Mouse (Mus musculus) olfactory bulb, adult 2 months (tissue): ENCODE results near the gene Agr3. TPM values are rescaled to one million over a fixed set of nuclear protein-coding genes. Genes with fewer than 3 reads are reported as not detected.

Experiments
- H3K27ac ChIP-seq: fragments of 200-500 bp; 2 replicates; pipeline ENCODE4 v1.5.1; 2012; ENCODE audit warnings: low read depth, low read length; ENCODE audit not compliant: insufficient read depth
- H3K4me1 ChIP-seq: fragments of 200-500 bp; 2 replicates; pipeline ENCODE4 v1.6.1; 2012; ENCODE audit warnings: low read length; ENCODE audit not compliant: control insufficient read depth, insufficient read depth
- H3K4me3 ChIP-seq: fragments of 200-500 bp; 2 replicates; pipeline ENCODE4 v1.5.1; 2012; ENCODE audit warnings: mild to moderate bottlenecking, low read depth, low read length, moderate library complexity; ENCODE audit not compliant: insufficient read depth
- CTCF ChIP-seq: fragments of 200-500 bp; IDR thresholded peaks from 2 replicates; pipeline ENCODE4 v1.5.1; 2012; ENCODE audit warnings: low read depth, mild to moderate bottlenecking, low read length, moderate library complexity; ENCODE audit not compliant: insufficient read depth
- POLR2A ChIP-seq: fragments of 200-500 bp; IDR thresholded peaks from 2 replicates; pipeline ENCODE4 v1.6.1; 2012; ENCODE audit warnings: mild to moderate bottlenecking, low read depth, low read length, moderate library complexity; ENCODE audit not compliant: insufficient read depth
- WGBS: fragments of 180-500 bp; shearing (Covaris S2); methylation state at CpG from one replicate; pipeline ENCODE4 v1.1.7; 2018; 5-methylcytosine and 5-hydroxymethylcytosine counted together
- polyA plus RNA-seq: library from polyadenylated mRNA; stranded (reverse); fragments of >200 nt; gene quantifications from 2 replicates; pipeline ENCODE4 v1.2.4, GENCODE M21; 2012; ENCODE audit warnings: low replicate concordance; ENCODE audit not compliant: missing spikeins, insufficient read depth, insufficient read length

Agr3 gene
- not detected in 2 replicates for polyA plus RNA-seq

- H3K4me1 ChIP-seq, result no peaks in the 10 kb centered on the region
- no peak within 1 kb of the TSS for H3K4me3 ChIP-seq
- no peak within 1 kb of the TSS for H3K27ac ChIP-seq
- no peak for TF ChIP-seq POLR2A
- no peak for TF ChIP-seq CTCF
- WGBS, result 78% methylated on average over 9 of the region's 9 CpGs
Observed at GRCm38 (mm10) chr12:35925402-35925801, at the start of gene Agr3. Gene Agr3 (plus strand): TSS chr12:35925620.

DNA sequence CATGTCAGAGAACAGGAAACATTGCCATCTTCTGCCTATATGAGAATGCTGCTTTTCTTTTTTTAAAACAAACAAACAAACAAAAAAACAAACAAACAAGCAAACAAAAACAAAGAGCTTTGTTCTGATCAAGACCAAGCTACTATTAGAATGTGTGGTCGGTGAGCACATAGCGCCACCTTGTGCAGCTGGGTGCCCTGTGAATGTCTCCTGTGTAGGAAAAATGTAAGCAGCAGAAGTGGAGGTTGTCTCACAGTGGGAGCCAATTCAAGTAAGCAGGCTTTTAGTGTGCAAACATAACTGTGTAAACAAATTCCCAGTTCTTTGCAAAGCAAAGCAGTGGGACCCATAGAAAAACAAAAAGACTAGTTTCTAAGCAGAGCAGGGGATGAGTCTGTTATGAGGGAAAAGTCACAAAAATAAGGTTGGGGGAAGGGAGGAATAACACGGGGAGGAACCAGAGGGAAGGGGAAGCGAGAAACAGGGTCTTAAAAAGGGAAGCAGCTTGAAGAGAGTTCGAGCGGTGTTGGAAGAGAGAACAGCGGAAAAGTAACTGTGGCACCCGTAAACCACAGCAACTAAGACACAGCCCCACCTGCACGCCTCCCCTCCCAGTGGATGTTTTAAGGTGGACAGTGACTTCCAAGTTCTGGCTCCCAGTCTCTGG, 40.4 kb upstream of the Agr3 start:
- no peak overlapping the region for H3K27ac ChIP-seq
- H3K4me3 ChIP-seq, result no peak overlapping the region
- H3K4me1 ChIP-seq, result no peaks in the 10 kb centered on the region
- no peak for TF ChIP-seq CTCF
- TF ChIP-seq POLR2A, result no peak
- WGBS, result 63% methylated on average over 9 of the region's 9 CpGs

DNA sequence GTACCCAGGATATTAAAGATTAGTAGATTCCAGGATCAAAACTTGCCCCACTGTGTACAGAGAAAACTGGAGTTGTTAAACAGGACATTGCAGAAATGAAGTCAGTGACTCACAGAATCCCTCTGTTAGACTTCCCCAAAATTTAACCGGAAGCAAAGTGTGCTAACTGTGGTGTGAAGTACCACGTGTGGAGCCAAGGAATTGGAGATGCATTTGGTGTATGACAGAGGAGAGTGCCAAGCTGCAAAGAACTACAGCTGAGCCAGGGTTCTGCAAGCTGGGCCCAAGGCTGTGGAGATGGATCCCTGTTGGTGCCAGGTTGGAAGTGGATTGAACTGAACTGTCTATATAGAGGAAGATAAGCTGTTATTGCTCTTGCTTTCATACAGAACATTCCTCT, 36.0 kb upstream of the Agr3 start:
- H3K4me1 ChIP-seq, result peaks cover 3% of the 10 kb centered on the region; the same call in 1 of the 2 replicates
- TF ChIP-seq CTCF, result no peak
- H3K27ac ChIP-seq, result no peak overlapping the region
- H3K4me3 ChIP-seq, result no peak overlapping the region
- WGBS, result 74% methylated on average over 2 of the region's 2 CpGs

DNA sequence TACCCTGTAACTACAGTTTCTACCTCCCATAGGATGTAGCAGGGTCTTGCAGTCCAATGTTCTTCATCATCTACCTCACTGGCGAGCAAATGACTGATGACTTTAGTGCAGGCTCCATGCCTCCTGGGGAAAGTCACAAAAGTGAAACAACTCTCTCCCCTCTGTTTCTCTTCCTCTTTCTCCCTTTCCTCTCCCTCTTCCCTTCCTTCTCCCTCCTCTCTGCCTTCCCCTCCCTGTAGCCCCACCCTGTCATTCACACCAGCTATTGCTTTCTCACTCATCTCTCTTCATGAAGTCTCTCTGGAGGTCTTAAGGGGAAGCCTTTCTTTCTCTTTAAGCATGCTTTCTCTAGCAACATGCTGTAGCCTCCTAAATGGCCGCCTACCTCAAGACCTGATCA, 34.7 kb upstream of the Agr3 start:
- no peak overlapping the region for H3K27ac ChIP-seq
- TF ChIP-seq CTCF, result no peak
- TF ChIP-seq POLR2A, result no peak
- peaks cover 3% of the 10 kb centered on the region; the same call in 1 of the 2 replicates for H3K4me1 ChIP-seq
- WGBS, result 95% methylated on average over 2 of the region's 2 CpGs
- H3K4me3 ChIP-seq, result no peak overlapping the region

GRCm38 (mm10) chr12:35894304-35894900, 31.0 kb upstream of the Agr3 start:
- peaks cover 3% of the 10 kb centered on the region; the same call in 1 of the 2 replicates for H3K4me1 ChIP-seq
- H3K4me3 ChIP-seq, result no peak overlapping the region
- TF ChIP-seq POLR2A (no peak), CTCF (no peak)
- no peak overlapping the region for H3K27ac ChIP-seq
- 53% methylated on average over 6 of the region's 6 CpGs for WGBS

DNA sequence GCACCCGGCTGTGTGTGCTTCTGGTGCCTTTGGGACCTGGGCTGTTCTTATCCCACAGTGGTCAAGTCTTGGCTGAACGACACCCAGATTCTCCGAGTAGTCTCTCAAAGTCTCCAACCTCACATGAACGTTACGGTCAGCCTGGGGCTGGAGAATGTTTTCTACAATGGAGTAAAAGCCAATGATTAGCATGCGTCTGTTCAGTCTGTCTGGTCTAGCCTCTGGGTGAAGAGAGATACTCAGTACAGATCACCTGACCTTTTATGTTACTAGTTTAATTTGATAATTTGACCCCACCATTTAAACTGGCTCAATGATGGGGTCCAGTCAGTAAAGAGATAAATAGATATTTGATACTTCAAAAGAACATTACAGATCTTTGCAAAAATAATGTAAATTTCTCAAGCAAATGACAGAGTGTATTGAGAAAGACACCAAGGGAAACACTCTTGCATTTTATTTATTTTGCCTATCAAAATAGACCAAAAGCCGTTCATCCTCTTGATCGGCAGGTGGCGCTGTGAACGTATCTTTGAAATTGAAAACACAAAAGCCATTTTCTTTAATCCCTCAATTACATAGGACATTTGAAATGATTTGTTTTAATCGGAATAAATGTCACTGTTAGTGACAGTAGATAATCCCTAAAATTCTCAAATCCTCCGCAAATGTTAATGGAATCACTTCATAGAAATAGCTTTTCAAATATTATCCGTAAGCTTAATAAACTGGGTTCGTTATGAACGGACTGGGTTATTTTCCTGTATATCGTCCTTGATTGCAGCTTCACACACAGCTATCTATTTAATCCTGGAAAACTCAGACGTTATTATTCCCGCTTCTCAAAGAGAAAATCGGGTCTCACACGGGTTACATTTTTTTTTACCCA, 29.3 kb upstream of the Agr3 start:
- Histone ChIP-seq H3K4me3 (no peak overlapping the region), H3K27ac (no peak overlapping the region), H3K4me1 (peaks cover 3% of the 10 kb centered on the region; the same call in 1 of the 2 replicates)
- 17% methylated on average over 20 of the region's 20 CpGs for WGBS
- no peak for TF ChIP-seq CTCF
- no peak for TF ChIP-seq POLR2A

DNA sequence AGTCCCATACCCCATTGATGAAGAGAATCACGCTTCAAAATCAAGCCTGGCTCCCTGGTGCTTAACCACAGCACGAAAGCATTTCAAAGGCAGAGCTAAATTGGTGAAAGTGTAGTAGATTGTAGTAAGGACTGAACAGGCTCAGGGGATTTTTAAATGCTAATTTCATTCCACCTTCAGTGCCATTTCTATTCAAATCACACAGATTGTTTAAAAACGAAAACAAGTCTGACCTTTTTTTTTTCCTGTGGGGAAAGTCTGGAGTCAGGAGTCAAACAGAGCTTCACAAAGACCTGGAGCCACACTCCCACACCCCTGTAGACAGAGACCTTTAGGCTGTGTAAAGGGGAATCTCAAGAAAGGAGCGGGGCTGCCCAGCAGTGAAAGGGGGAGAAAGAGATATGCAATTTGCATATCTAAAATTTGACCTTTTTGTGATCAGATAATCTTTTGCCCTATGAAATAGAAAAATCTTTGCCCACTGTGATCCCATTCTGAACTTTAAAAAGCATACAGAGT, 28.6 kb upstream of the Agr3 start:
- H3K4me1 ChIP-seq, result peaks cover 3% of the 10 kb centered on the region; the same call in 1 of the 2 replicates
- WGBS, result 11% methylated on average over 4 of the region's 4 CpGs
- H3K4me3 ChIP-seq, result no peak overlapping the region
- no peak for TF ChIP-seq CTCF
- no peak for TF ChIP-seq POLR2A
- H3K27ac ChIP-seq, result no peak overlapping the region

DNA sequence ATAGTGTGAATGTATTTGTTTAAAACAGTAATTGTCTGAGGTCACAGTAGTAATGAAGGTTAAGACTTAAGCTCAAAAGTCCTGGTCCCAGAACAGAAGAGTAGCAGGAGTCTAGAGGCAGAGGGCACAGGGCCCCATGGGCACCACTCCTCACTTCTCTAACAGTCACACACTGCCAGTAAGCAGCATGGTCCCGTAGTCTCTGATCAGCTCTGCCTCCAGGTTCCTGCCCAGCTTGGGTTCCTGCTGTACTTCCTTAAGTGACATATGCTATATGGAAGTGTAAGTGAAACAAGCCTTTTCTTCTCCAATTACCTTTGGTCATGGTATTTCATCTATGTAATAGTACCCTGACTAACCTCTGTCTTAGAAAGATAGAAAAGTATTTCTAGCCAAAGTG, 14.8 kb upstream of the Agr3 start:
- 85% methylated on average over 1 of the region's 1 CpGs for WGBS
- H3K27ac ChIP-seq, result no peak overlapping the region
- TF ChIP-seq POLR2A (no peak), CTCF (no peak)
- no peak overlapping the region for H3K4me3 ChIP-seq
- no peaks in the 10 kb centered on the region for H3K4me1 ChIP-seq

DNA sequence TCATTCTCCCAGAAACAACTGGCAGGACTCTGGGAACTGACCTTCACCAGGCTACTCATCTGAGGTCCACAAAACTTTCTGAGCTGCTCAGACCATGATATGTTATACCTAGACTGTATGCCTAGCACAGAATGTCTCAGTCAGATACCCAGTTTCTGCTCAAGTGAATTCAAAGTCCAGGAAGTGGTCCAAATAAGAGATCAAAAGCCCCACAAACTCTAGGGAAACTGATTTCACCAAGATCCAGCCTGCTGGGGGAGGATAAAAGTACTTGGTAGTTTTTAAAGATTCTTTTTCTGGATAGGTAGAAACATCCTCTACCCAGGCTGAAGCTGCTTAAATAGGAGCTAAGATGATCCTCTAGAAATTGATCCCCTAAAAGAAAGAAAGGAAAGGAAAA, 9.6 kb upstream of the Agr3 start:
- Histone ChIP-seq H3K4me3 (no peak overlapping the region), H3K27ac (no peak overlapping the region), H3K4me1 (no peaks in the 10 kb centered on the region)
- TF ChIP-seq CTCF, result no peak
- no peak for TF ChIP-seq POLR2A
